Mouse (Mus musculus): Measurements from ENCODE around the gene Ugt1a6b.
"Not testable (repeated sequence)": the region's sequence is repeated elsewhere in the genome, so short reads cannot be mapped to it uniquely, and the experiment has no call there.

Ugt1a6b gene

GRCm38 (mm10) chr1:88103019-88103418 is at the start of gene Ugt1a6b:
Ugt1a6b (plus strand) TSS chr1:88103252.
- DNase-seq (ENCODE audit: low read depth) = not testable (repeated sequence)

GRCm38 (mm10) chr1:88055088-88055487 is 48.0 kb upstream of the Ugt1a6b start, which contains the start of gene Ugt1a10:
Ugt1a10 (plus strand) TSS chr1:88055388.
- DNase-seq (ENCODE audit: low read depth) = no peak

DNA sequence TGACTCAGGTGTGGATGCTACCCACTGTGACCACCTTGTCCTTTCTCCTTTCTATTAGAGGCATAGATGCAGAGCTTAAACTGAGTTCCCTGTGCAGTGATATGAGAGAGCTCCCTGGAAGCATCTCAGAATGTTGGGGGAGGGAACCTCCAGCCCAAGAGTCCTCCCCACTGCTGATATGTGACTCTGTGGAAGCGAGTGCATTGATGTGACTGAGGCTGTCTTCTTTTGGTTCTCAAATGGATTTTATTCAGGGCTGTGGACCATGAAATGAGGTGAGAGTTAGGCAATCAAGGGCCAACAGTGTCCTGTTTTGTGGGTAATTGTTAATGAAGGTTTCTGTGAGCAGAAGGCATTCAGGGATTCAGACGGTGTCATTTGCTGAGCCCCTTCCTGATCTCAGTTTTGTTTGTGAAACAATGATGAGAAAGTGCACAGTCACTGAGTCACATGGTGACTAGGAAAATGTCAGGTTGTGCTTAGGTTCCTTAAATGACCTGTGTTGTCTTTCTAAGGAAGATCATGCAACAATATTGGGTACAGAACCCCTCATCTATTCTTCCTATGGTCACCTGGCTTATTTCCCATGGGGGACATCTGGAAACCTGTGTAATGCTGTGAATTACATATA is 36.5 kb upstream of the Ugt1a6b start:
- DNase-seq (ENCODE audit: low read depth) = not testable (repeated sequence)

DNA sequence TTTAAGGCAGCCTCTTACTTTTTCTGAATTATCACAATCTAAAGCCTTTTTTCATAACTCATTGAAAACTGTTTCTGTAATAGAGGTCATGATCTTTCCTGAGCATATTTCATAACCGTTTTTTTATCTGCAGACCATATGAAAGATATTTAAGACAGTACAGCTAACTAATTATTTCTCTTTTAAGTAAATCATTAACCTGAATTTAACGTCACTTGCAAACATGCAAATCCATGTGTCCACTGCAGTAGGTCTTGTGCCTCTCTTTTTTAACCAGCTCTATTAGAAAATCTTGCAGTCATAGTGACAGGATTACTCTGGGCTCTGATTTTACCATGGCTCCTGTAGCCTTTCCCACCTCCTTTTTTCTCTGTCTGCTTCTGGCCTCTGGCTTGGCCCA is 32.6 kb upstream of the Ugt1a6b start, which contains the start of gene Ugt1a9:
Gene Ugt1a9 (plus strand): TSS at position 306 of the 400 bp plus-strand sequence.
- DNase-seq (ENCODE audit: low read depth) = no peak

- no peak for DNase-seq (ENCODE audit: low read depth)
Observed at GRCm38 (mm10) chr1:88070902-88071301, 32.1 kb upstream of the Ugt1a6b start.

GRCm38 (mm10) chr1:88074471-88074870 is 28.6 kb upstream of the Ugt1a6b start:
- DNase-seq (ENCODE audit: low read depth) = no peak

DNA sequence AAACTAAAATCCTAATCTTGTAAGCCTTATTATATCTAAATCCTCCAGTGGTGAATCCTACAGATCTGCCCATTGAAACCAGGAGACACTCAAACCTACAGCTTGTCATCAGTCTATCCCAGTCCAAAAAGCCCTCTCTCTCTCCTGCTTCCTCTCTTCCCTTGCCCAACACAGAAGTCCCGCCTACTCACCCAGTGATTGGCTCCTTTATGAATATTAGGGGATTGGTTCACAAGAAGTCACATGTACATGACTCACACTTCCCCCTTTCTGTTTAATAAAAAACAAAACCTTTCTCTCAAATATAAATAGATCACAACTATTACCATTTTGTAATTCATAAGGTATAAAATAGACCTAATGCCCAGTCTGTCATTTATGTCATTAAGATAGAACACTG is 25.9 kb upstream of the Ugt1a6b start:
- no peak for DNase-seq (ENCODE audit: low read depth)

GRCm38 (mm10) chr1:88081670-88082069 is 21.4 kb upstream of the Ugt1a6b start:
- DNase-seq (ENCODE audit: low read depth) = no peak

DNA sequence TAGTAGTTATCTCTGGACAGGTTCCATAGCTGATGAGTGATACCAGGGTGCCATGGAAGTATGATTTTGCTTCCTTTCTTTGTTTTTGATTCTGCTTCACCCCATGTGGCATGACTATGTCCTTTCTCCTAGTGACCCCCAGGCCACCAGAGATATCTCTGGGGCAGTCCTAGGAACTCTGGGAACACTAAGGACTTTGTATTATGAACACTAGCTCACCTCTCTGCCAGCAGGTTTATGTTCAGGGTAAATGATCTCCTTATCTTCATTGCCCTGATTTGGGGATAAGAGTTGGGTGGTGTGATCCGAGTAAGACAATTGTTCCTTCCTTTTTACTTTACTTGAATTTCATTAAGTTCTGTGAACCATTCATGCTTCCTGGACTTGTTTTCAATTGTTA is 16.9 kb upstream of the Ugt1a6b start:
- DNase-seq (ENCODE audit: low read depth) = no peak

- DNase-seq (ENCODE audit: low read depth) = no peak
Observed at GRCm38 (mm10) chr1:88087513-88087912, 15.5 kb upstream of the Ugt1a6b start, which contains the start of gene Ugt1a8. Ugt1a8 (plus strand) TSS chr1:88087813.

DNA sequence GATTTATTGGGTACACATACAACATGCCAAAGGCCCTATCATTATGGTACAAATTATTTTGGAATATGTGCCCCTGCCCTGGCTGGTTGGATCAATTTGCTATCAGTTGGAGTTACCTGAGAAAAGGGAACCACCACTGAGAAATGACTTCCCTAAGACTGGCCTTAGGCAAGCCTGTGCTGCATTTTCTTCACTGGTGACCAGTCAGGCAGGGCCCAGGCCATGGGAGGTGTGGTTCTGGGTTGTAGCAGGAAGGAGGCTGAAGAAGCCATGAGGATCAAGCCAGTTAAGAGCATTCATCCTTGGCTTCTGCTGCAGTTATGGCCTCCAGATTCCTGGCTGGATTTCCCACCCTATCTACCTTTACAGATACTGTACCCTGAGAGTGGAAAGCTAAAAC is 10.7 kb upstream of the Ugt1a6b start:
- DNase-seq (ENCODE audit: low read depth) = no peak

DNA sequence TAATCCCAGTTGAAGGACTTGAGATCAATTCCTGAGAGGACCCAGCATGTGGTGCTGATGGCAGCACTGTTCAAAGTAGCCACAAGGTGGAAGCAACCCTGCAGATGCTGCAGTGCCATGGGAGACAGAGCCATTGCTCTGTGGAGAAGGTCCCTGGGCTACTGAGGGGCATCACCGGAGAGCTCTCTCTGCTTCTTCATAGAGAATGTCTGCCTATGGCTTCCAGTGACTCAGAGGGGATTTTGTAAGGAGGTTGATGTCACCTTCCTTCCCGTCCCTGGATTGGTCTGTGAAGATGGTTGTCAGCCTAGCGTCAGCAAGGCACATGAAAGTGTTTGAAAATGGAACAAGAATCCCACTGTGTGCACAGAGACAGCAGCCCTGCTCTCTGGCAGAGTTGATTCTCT is 8.8 kb upstream of the Ugt1a6b start:
- not testable (repeated sequence) for DNase-seq (ENCODE audit: low read depth)

GRCm38 (mm10) chr1:88094941-88095492 is 8.0 kb upstream of the Ugt1a6b start, which contains the start of gene Ugt1a7c:
Ugt1a7c (plus strand) TSS chr1:88095062.
- DNase-seq (ENCODE audit: low read depth) = no peak

DNA sequence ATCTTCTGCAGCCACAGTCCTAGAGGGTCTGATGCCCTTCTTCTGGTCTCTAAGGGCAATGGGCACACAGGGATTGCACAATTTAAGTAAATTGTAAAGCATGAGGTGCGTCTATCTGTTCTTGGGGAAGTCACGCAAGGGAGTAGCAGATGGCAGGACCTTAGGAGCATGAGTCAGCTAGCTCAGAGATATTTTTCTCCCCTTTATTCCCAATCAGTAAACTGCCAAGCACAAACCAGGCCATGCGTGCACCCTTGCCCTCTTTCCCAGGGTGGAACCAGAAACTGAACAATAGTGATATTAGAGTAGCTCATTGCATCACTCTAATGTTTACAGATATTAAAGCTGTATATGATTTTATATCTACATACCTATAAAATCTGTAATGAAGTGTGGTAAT is 4.5 kb upstream of the Ugt1a6b start:
- DNase-seq (ENCODE audit: low read depth) = not testable (repeated sequence)

DNA sequence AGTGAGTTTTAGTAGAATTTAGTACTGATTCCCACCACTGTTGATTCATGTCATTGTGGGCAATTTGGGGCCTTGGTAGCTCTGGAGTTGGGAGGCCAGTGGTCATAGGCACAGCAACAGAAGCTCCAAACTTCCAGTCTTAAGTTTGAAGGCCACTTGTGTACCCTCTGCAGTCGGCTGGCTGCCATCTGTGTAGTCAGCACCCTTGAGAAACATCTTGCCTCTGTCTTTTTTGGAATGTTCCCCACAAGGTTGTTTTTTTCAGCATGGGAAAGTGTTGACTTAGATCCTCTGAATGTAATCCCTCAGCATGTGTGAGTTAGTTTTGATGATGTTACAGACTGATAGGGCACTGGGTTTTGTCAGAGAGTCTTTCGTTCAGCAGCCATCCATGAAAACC is 3.4 kb upstream of the Ugt1a6b start:
- DNase-seq (ENCODE audit: low read depth) = not testable (repeated sequence)

GRCm38 (mm10) chr1:88103697-88104468 is 831 bp downstream of the Ugt1a6b start:
- not testable (repeated sequence) for DNase-seq (ENCODE audit: low read depth)

DNA sequence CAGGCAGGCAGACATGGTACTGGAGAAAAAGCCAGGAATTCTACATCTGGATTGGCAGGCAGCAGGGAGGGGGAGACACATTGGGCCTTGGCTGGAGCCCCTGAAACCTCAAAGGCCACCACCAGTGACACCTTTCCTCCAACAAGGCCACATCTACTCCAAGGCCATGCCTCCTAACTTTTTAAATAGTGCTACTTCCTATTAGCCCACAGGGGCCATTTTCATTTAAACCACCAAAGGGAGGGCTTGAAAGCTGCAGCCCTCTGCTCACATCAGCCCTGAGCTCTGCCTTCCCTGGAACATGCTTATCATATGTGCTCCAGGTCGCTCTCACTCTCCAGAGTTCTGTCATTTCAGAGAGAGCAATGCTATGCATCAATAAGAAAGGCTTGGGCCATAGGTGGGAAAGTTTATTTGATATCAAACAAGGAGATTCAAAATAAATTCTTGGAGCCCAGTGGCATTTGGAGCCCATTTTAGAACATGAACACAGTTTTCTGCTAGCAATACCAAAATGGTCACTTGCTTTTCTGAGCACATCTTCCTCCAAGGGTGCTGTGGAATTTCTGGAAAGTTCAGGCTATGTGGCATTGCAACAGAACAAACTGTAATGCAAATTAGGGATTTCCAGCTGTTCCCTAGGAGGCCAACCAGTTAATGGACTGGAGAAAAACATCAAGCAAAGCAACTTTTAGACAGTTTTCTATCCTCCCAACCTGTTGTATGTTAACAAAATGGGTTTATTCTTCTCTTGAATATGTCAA is 1.8 kb downstream of the Ugt1a6b start:
- DNase-seq (ENCODE audit: low read depth) = no peak

DNA sequence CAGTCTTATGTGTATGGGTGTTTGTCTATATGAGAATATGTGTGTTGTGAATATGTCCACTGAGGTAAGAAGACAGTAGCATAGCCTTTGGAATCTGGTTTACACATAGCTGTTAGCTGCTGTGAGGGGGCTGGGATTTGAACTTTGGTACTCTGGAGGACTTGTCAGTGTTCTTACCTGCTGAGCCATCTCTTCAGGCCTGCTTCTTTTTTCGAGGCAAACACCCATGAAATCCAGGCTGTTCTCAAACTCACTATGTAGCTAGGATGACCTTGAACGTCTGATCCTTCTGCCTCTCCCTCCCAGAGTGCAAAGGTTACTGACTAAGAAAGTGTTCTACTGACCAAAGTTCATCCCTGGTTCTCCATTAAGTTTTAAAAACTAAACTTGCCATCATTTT is 2.6 kb downstream of the Ugt1a6b start:
- no peak for DNase-seq (ENCODE audit: low read depth)

- not testable (repeated sequence) for DNase-seq (ENCODE audit: low read depth)
Observed at GRCm38 (mm10) chr1:88109027-88109557, 6.0 kb downstream of the Ugt1a6b start.

- DNase-seq (ENCODE audit: low read depth) = not testable (repeated sequence)
Observed at GRCm38 (mm10) chr1:88109604-88110003, 6.6 kb downstream of the Ugt1a6b start.

DNA sequence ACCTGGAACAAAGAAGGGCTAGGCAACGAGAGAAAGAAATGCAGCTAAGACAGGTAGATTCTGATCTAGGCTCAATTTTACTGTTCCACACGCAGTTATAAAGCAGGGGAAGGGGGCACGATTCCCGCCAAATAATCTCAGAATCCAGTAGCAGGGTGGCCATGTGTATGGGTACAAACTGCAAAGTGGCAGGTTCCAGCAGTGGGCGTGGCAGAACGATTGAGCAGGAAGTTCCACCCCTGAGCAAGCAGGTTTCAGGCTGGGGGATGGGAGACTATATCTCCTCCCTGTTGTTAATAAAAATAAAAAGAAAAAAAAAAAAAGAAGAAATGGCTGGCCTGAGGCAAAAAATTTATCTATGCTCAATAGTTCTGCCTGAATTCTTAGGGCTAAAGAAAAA is 9.7 kb downstream of the Ugt1a6b start:
- not testable (repeated sequence) for DNase-seq (ENCODE audit: low read depth)

DNA sequence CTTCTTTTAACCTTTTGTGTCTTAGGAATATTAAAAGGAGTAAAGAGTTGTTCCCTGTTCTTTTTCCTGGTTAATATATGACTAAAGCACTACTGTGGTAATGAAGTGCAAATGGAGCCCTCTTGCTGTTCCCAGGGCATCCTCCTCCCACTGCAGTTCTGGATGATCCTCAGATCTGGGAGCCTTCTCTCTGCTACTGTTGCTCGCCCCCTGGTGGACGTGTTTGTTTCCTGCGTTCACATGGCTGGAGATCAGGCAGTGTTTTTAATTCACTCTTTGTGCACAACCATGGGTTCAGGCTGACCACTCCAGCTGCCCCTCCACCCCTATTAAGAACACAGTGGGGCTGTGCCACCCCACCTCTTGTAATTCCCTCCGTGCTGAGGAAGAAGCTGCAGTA is 17.5 kb downstream of the Ugt1a6b start:
- not testable (repeated sequence) for DNase-seq (ENCODE audit: low read depth)
